Mouse (Mus musculus): ENCODE data around the gene Cdh22. TPM values are rescaled to one million over a fixed set of nuclear protein-coding genes. Genes with fewer than 3 reads are reported as not detected.

Gene Cdh22
- total RNA-seq (2021), result 10 to 100 TPM; 20.4 to 23.1 TPM

- intact Hi-C loops (cut with DNase I), result loop anchor here (2.0 to 5.0 kb wide), 2 partner anchors 42 to 157 kb away; no protein-coding TSS in a partner anchor
- peak; percentile 55 to 84 for DNase-seq (ENCODE audit: extremely low spot score in 1 of 2, low spot score in 2 of 2)
These were observed at the start of gene Cdh22 for GRCm38 (mm10) chr2:165234613-165235291. Cdh22 (minus strand) TSS chr2:165234853.

DNA sequence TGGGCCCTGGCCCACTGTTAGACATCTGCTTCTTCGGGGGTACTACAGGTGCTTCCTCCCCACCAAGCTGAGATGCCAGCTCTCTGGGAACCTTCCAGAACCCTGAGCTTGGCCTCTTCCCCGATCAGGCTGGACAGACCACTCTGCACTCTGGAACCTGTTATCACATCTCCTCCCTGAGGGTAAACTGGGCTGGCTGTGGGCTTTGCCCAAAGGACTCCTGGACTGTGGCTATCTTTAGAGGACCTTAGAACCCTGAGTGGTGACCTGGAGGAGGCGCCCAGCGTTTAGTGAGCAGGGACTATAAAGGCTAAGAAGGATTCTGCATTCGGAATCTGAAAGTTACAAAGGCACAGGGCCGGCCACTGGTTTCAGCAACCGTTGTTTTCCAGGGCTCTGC is 49.7 kb upstream of the Cdh22 start:
- intact Hi-C loops (cut with DNase I), result no loop called here
- DNase-seq (ENCODE audit: extremely low spot score in 1 of 2, low spot score in 2 of 2), result no peak

DNA sequence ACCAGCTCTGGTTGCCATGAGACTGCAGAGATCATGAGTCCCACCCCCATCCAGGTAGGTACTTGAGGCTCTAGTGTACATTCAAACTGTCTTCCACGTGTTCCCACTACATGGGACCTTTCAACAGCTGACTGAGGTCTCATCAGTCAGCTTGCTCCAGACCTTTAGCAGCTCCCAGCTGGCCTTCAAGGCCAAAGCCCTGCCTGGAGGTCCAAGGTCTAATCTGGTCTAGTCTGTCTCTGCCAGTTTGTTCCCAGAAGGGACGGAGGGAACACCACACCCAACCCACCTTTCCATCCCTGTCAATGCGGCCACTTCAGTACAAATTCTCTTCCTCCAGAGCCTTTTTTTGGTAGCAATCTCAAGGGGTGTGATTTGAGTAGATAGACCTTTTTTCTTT is 49.0 kb upstream of the Cdh22 start:
- intact Hi-C loops (cut with DNase I), result no loop called here
- no peak for DNase-seq (ENCODE audit: extremely low spot score in 1 of 2, low spot score in 2 of 2)

GRCm38 (mm10) chr2:165281779-165282311 is 47.2 kb upstream of the Cdh22 start:
- no peak for DNase-seq (ENCODE audit: extremely low spot score in 1 of 2, low spot score in 2 of 2)
- intact Hi-C loops (cut with DNase I), result no loop called here

DNA sequence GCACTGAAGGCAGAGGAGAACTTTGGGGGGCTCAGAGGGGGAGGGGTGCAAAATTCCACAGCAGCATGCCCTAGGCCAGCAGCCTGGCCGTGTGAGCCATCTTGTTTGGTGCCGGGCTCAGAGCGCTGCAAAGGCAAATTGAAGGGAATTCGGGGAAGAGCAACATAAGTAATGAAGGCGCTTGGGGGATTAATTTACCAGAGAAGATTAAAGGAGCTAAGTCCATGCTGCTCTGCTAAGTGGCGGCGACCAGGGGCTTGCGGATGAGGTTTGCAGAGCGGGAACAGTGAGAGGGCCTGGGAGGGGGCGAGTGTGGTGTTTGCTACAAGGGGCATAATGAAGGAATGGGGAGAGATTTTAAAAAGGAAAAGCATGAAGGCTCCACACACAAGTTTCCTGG is 44.7 kb upstream of the Cdh22 start:
- intact Hi-C loops (cut with DNase I), result loop anchor here (10.0 kb wide), 1 partner anchor 315 kb away; the partner anchor contains the start of gene Slc12a5
- DNase-seq (ENCODE audit: extremely low spot score in 1 of 2, low spot score in 2 of 2), result no peak

GRCm38 (mm10) chr2:165277188-165277740 is 42.6 kb upstream of the Cdh22 start:
- no peak for DNase-seq (ENCODE audit: extremely low spot score in 1 of 2, low spot score in 2 of 2)
- intact Hi-C loops (cut with DNase I), result loop anchor here (2.0 to 10.0 kb wide), 3 partner anchors 42 to 312 kb away; partner anchors contain the start of genes Cdh22 and Slc12a5

DNA sequence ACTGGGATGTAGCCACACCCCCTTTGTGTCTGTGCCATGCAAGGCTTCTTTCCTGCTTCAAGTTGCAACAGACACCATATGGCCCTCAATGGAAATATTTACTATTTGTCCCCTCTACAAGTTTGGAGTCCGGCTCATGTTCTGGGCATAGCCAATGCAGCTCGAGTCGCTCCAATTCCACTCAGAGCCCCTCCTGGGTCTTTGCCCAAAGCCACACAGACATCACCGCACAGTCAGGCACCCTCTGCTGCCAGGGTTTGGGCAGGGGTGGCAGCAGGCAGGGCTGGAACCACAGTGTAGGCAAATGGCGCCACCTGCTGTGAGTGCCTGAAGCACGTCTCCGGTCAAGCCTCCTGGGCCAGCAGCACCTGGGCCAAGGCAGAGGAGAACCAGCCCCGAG is 41.2 kb upstream of the Cdh22 start:
- DNase-seq (ENCODE audit: extremely low spot score in 1 of 2, low spot score in 2 of 2), result peak; percentile 72 to 85
- intact Hi-C loops (cut with DNase I), result loop anchor here (2.0 to 10.0 kb wide), 3 partner anchors 41 to 311 kb away; partner anchors contain the start of genes Cdh22 and Slc12a5

GRCm38 (mm10) chr2:165275124-165275640 is 40.5 kb upstream of the Cdh22 start:
- intact Hi-C loops (cut with DNase I), result loop anchor here (10.0 kb wide), 1 partner anchor 310 kb away; the partner anchor contains the start of gene Slc12a5
- DNase-seq (ENCODE audit: extremely low spot score in 1 of 2, low spot score in 2 of 2), result no peak

- DNase-seq (ENCODE audit: extremely low spot score in 1 of 2, low spot score in 2 of 2), result no peak
- intact Hi-C loops (cut with DNase I), result loop anchor here (10.0 kb wide), 1 partner anchor 309 kb away; the partner anchor contains the start of gene Slc12a5
These were observed 38.9 kb upstream of the Cdh22 start for GRCm38 (mm10) chr2:165273589-165273988.

- intact Hi-C loops (cut with DNase I), result loop anchor here (10.0 kb wide), 1 partner anchor 307 kb away; the partner anchor contains the start of gene Slc12a5
- DNase-seq (ENCODE audit: extremely low spot score in 1 of 2, low spot score in 2 of 2), result no peak
These were observed 36.7 kb upstream of the Cdh22 start for GRCm38 (mm10) chr2:165271326-165271725.

- intact Hi-C loops (cut with DNase I), result loop anchor here (10.0 kb wide), 1 partner anchor 306 kb away; the partner anchor contains the start of gene Slc12a5
These were observed 36.2 kb upstream of the Cdh22 start for GRCm38 (mm10) chr2:165270858-165271257.

GRCm38 (mm10) chr2:165266739-165267138 is 32.1 kb upstream of the Cdh22 start:
- intact Hi-C loops (cut with DNase I), result no loop called here

More at GRCm38 (mm10) chr2:165270858-165271257, 36.2 kb upstream of the Cdh22 start:
- no peak for DNase-seq (ENCODE audit: extremely low spot score in 1 of 2, low spot score in 2 of 2)

DNA sequence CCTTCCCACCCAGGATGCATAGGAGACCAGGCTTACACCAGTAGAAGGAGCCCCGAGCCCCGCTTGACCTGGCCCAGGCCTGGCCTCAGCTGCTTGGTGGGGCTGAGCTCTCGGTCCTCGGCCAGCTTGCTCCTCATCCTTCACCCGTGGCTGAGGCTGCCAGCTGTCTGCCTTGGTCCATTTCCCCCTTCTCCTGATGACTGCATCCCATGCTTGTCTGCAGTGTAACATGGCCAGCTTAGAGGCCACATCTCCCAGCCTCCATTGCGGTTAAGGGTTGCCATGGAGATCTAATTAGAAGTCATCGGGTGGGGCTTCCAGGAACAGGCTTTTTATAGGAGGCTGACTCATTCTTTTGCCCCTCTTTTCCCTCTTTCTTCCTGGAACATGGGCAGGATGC is 29.2 kb upstream of the Cdh22 start:
- no peak for DNase-seq (ENCODE audit: extremely low spot score in 1 of 2, low spot score in 2 of 2)
- intact Hi-C loops (cut with DNase I), result no loop called here

More at GRCm38 (mm10) chr2:165266739-165267138, 32.1 kb upstream of the Cdh22 start:
- no peak for DNase-seq (ENCODE audit: extremely low spot score in 1 of 2, low spot score in 2 of 2)

DNA sequence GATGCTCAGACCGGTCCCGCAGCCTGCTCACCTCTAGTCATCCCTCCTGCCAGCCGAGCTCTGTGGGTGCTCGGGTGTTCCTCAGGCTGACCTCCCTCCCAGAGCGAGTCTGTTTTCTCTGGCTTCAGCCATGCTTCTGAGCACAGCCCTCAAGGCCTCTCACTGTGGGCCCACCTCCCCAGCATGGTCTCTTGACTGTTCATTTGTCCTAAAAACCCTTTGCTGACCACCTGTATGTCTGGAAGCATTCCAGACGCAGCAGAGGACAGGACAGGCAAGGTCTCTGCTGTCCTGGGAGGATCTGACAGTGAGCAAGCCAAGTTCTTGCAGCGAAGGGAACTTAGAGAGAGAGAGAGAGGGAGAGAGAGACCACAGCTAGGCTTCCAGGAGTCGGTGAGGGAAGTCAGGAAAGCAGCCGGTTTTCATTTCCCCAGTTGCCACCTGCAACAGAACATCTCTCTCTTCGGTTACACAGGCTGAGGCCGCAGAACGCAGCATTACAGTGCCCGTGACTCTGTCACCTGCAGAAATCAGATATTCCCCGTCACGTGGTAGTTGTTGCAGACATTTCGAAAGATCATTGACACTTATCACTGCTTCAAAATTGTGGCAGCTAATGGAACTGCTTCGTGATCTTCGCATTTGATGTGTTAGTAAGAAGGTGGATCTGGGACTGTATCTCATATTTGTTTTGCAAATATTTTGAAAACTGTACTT is 27.8 kb upstream of the Cdh22 start:
- DNase-seq (ENCODE audit: extremely low spot score in 1 of 2, low spot score in 2 of 2), result no peak
- intact Hi-C loops (cut with DNase I), result no loop called here

DNA sequence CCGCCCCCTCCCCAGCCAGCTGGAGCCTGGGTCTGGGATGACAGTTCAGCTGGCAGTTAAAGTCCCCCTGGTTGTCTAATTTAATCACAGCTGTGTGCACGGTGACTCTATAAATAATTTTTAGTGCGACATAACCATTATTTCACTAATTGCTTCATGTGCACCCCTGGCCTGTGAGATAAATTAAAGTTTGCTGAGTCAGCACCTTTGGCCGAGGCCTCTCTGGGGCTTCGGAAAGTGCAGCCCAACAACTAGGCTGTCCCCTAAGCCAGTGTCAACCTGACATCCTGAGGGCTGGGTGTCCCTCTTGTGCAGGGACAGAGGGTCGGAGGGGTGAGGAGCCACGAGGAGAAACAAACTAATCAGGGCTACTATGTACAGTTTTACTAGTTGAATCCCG is 25.2 kb upstream of the Cdh22 start:
- intact Hi-C loops (cut with DNase I), result no loop called here
- DNase-seq (ENCODE audit: extremely low spot score in 1 of 2, low spot score in 2 of 2), result no peak

DNA sequence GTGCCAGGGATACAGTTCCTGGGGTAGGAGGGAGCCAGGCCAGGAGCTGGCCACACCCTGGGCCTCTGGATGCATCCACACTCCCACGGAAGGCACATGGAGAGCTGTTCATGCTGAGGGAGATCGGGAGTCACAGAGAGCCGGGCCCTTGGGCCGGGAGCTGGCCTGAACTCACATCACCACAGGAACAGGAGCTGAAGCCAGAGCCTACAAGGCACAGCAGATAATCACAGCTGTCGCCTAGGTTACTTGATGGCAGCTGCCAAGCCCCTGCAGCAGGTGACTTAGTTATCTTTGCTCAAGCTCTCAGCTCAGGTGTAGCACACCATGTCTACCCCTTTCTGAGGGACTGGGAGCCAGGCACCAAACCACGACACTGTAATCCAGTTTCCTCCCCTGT is 23.7 kb upstream of the Cdh22 start:
- no peak for DNase-seq (ENCODE audit: extremely low spot score in 1 of 2, low spot score in 2 of 2)
- intact Hi-C loops (cut with DNase I), result no loop called here

- intact Hi-C loops (cut with DNase I), result no loop called here
- DNase-seq (ENCODE audit: extremely low spot score in 1 of 2, low spot score in 2 of 2), result peak in 1 of 2 experiments; percentile 61
These were observed 22.6 kb upstream of the Cdh22 start for GRCm38 (mm10) chr2:165257151-165257834.

DNA sequence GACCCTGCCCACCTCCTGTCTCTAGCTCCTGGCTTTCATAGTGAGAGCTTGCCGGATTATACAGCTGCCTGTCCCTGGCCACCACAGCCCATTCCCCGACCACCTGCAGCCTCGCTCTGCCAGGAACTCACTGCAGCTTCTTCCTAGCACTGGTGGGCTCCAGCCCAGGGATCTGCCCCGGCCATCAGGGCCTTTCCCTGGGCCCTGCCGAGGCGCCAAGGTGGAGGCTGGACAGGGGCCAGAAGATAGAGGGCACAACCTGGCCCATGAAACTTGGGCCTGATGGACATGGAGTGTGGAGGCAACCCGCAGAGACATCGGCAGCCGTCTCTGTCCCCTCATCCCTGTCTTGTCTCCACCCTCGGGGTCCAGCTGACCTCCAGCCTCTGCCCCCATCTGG is 21.6 kb upstream of the Cdh22 start:
- intact Hi-C loops (cut with DNase I), result no loop called here
- DNase-seq (ENCODE audit: extremely low spot score in 1 of 2, low spot score in 2 of 2), result no peak

All from left cerebral cortex, postnatal 10 days (tissue).